Mouse (Mus musculus): ENCODE data around the gene Pip4k2b.
A peak's percentile ranks its signal among the peaks of the same experiment; 100 is the strongest.
"Not testable (repeated sequence)": the region's sequence is repeated elsewhere in the genome, so short reads cannot be mapped to it uniquely, and the experiment has no call there.

Gene Pip4k2b

GRCm38 (mm10) chr11:97744063-97744717, at the start of gene Pip4k2b:
Gene Pip4k2b, minus strand, starts transcription at chr11:97744704.
- no peak for DNase-seq

GRCm38 (mm10) chr11:97793165-97793564, 48.7 kb upstream of the Pip4k2b start:
- no peak for DNase-seq

GRCm38 (mm10) chr11:97790778-97791438, 46.4 kb upstream of the Pip4k2b start:
- not testable (repeated sequence) for DNase-seq

GRCm38 (mm10) chr11:97789727-97790126, 45.2 kb upstream of the Pip4k2b start:
- DNase-seq, result no peak

- no peak for DNase-seq
Observed at GRCm38 (mm10) chr11:97787961-97788360, 43.5 kb upstream of the Pip4k2b start.

GRCm38 (mm10) chr11:97782564-97782895, 38.0 kb upstream of the Pip4k2b start:
- no peak for DNase-seq

- DNase-seq, result peak; percentile 98 to 99
Observed at GRCm38 (mm10) chr11:97781832-97782563, 37.5 kb upstream of the Pip4k2b start, which contains the start of gene Rpl23. Gene Rpl23, minus strand, starts transcription at chr11:97782437.

- no peak for DNase-seq
Observed at GRCm38 (mm10) chr11:97781478-97781831, 37.0 kb upstream of the Pip4k2b start.

- DNase-seq, result no peak
Observed at GRCm38 (mm10) chr11:97779968-97780701, 35.6 kb upstream of the Pip4k2b start.

- no peak for DNase-seq
Observed at GRCm38 (mm10) chr11:97778918-97779317, 34.4 kb upstream of the Pip4k2b start.

- peak; percentile 10 to 20 for DNase-seq
Observed at GRCm38 (mm10) chr11:97777129-97777529, 32.6 kb upstream of the Pip4k2b start.

- no peak for DNase-seq
Observed at GRCm38 (mm10) chr11:97776497-97777128, 32.1 kb upstream of the Pip4k2b start.

GRCm38 (mm10) chr11:97775808-97776496, 31.4 kb upstream of the Pip4k2b start, which contains the start of gene 1700001P01Rik:
Gene 1700001P01Rik, minus strand, starts transcription at chr11:97775918.
- DNase-seq, result no peak

- no peak for DNase-seq
Observed at GRCm38 (mm10) chr11:97775186-97775585, 30.7 kb upstream of the Pip4k2b start.

- DNase-seq, result no peak
Observed at GRCm38 (mm10) chr11:97771410-97771809, 26.9 kb upstream of the Pip4k2b start.

- DNase-seq, result no peak
Observed at GRCm38 (mm10) chr11:97769704-97770103, 25.2 kb upstream of the Pip4k2b start.

- peak; percentile 90 to 93 for DNase-seq
Observed at GRCm38 (mm10) chr11:97766154-97766881, 21.8 kb upstream of the Pip4k2b start, which contains the start of gene Cwc25. Gene Cwc25, minus strand, starts transcription at chr11:97766556.

GRCm38 (mm10) chr11:97761638-97762037, 17.1 kb upstream of the Pip4k2b start:
- no peak for DNase-seq

- DNase-seq, result no peak
Observed at GRCm38 (mm10) chr11:97758942-97759341, 14.4 kb upstream of the Pip4k2b start.

- no peak for DNase-seq
Observed at GRCm38 (mm10) chr11:97758125-97758524, 13.6 kb upstream of the Pip4k2b start.

GRCm38 (mm10) chr11:97753277-97753676, 8.8 kb upstream of the Pip4k2b start:
- DNase-seq, result no peak
